Mouse (Mus musculus): ENCODE data around the gene Kcnk18. TPM values are rescaled to one million over a fixed set of nuclear protein-coding genes. Genes with fewer than 3 reads are reported as not detected.

Kcnk18 gene
- polyA plus RNA-seq (2015; fragmentation: Nextera tagmentation; extraction: Ambion mirVana): not detected in 2 replicates

GRCm38 (mm10) chr19:59218991-59219390 lies at the start of gene Kcnk18:
Gene Kcnk18 (plus strand): TSS chr19:59219214.
- no peaks in the 10 kb centered on the region for H3K27me3 ChIP-seq
- H3K4me2 ChIP-seq: no peak within 1 kb of the TSS
- no peaks in the 10 kb centered on the region for H3K4me1 ChIP-seq
- no peaks in the 10 kb centered on the region for H3K9me3 ChIP-seq (replicated peaks)
- H3K36me3 ChIP-seq: no peaks in the 10 kb centered on the region
- no peak within 1 kb of the TSS for H3K4me3 ChIP-seq (replicated peaks)
- no peak for ATAC-seq (replicated peaks; ENCODE audit: low FRiP score)
- H3K9ac ChIP-seq: no peak within 1 kb of the TSS
- WGBS: 84% methylated on average over 8 of the region's 8 CpGs
- H3K27ac ChIP-seq: no peak within 1 kb of the TSS

DNA sequence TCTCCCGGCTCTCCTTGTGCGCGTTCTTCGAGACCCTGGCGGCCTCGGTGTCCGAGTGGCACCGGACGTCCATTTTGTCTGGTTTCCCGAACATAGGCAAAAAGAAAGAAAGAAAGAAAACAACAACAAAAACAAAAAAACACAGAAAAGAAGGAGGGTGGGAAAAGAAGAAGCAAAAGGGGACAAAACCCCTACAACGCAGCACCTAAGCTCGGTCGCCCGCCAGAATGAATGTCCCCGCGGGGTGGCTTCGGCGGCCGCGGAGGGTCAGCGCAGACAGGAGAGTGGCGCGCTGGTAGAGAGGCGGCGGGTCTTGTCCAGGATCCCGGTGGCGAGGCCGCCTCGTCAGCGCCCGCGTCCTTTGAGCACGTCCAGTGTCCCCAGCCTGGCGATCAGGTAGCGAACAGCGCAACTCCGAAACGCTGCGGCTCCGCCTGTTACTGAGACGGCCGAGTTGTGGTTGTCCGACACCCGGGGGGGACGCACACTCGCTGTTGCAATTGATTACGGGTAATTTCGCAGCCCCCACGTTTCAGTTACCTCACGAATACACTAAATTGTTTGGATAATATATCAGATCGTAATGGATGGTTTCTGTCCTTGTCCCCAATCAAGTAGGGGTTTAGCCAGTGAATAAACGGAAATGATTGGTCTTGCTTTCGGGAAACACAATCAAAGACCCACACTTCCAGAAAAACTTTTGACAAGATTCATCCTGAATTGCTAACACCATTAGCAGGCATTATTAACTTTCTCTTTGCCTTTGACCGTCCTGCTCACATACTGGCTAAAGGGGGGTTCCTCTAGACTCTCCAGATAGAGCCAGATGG lies 48.9 kb upstream of the Kcnk18 start, which contains the start of gene Vax1:
TSS of gene Vax1 (minus strand) at position 121 of the 830 bp plus-strand sequence.
- Histone ChIP-seq H3K4me1 (peaks cover 37% of the 10 kb centered on the region), H3K4me2 (peak within 1 kb of the TSS; percentile 56), H3K9ac (no peak within 1 kb of the TSS), H3K4me3 (replicated peaks) (peak within 1 kb of the TSS; percentile 30), H3K27me3 (peaks cover 99% of the 10 kb centered on the region), H3K9me3 (replicated peaks) (no peaks in the 10 kb centered on the region), H3K36me3 (no peaks in the 10 kb centered on the region), H3K27ac (no peak within 1 kb of the TSS)
- under 1% methylated on average over 54 of the region's 54 CpGs for WGBS
- ATAC-seq (replicated peaks; ENCODE audit: low FRiP score): no peak

- peaks cover 37% of the 10 kb centered on the region for H3K4me1 ChIP-seq
- H3K36me3 ChIP-seq: no peaks in the 10 kb centered on the region
- 0% methylated on average over 5 of the region's 6 CpGs for WGBS
- no peaks in the 10 kb centered on the region for H3K9me3 ChIP-seq (replicated peaks)
- H3K27me3 ChIP-seq: peaks cover 99% of the 10 kb centered on the region
- H3K27ac ChIP-seq: no peak overlapping the region
- H3K4me2 ChIP-seq: no peak overlapping the region
- ATAC-seq (replicated peaks; ENCODE audit: low FRiP score): no peak
- H3K4me3 ChIP-seq (replicated peaks): peak overlapping the region; percentile 30; the same call in 1 of the 2 replicates
- H3K9ac ChIP-seq: no peak overlapping the region
Measured at GRCm38 (mm10) chr19:59170766-59171095, 48.3 kb upstream of the Kcnk18 start.

DNA sequence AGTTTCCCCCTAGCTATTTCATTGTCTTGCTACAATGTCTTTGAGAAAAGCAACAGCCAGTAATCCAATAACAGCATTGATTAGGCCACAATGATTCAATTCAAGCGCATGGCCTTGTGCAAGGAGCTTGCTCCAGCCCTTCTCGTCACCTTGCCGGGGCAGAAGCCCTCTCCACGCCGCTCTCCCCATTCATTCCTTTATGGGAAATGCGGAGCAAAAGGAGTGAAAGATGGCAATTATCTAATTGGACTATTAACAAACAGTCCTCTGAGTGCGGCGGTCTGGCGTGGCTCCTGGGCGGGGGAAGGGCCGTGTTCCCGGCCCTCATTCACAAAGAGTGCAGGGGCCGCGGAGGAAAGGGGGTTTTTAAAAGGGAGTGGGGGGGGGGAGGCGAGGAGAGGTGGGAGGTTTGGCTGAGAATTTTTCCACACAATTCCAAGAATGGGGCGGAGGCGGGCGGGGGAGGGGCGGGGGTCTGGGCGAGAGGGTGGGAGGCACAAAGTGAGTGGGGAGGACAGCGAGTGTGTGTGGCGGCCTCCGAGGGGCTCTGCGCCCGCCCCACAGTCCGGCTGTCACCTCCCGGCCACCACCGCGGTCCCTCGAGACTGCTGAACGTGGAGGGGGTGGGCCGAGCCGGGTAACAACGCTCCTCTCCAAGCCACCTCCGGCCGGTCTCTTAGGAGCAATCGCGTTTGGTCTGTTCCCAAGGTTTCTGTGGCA lies 47.7 kb upstream of the Kcnk18 start:
- no peak overlapping the region for H3K27ac ChIP-seq
- peaks cover 99% of the 10 kb centered on the region for H3K27me3 ChIP-seq
- H3K9me3 ChIP-seq (replicated peaks): no peaks in the 10 kb centered on the region
- H3K4me3 ChIP-seq (replicated peaks): no peak overlapping the region
- H3K36me3 ChIP-seq: no peaks in the 10 kb centered on the region
- 1% methylated on average over 38 of the region's 38 CpGs for WGBS
- H3K4me2 ChIP-seq: 0 out of 2 replicates have a peak overlapping the region, but pooled peaks have one; percentile 16
- ATAC-seq (replicated peaks; ENCODE audit: low FRiP score): no peak
- H3K4me1 ChIP-seq: peaks cover 32% of the 10 kb centered on the region
- H3K9ac ChIP-seq: no peak overlapping the region

DNA sequence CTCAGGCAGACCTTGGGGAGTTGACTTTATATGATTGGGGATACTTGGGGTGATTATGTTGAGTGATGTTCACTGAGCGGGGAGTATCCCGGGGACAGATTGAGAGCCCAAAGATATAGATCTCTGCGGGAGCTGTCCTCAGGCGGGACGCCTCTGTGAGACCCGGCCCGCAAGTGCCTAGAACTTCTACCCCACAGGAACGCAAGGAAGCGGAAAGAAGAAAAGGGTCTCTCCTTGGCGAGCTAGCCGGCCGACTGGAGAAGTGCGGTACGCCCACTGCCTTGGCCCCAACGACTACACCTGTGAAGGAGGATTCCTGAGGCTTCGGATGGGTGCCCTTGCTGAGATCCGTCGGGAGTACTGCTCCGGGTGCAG lies 47.2 kb upstream of the Kcnk18 start:
- Histone ChIP-seq H3K4me1 (peaks cover 27% of the 10 kb centered on the region), H3K4me2 (no peak overlapping the region), H3K9ac (no peak overlapping the region), H3K4me3 (replicated peaks) (no peak overlapping the region), H3K9me3 (replicated peaks) (no peaks in the 10 kb centered on the region), H3K36me3 (no peaks in the 10 kb centered on the region), H3K27me3 (peaks cover 99% of the 10 kb centered on the region), H3K27ac (no peak overlapping the region)
- no peak for ATAC-seq (replicated peaks; ENCODE audit: low FRiP score)
- WGBS: 2% methylated on average over 19 of the region's 19 CpGs

- Histone ChIP-seq H3K4me1 (peaks cover 27% of the 10 kb centered on the region), H3K9me3 (replicated peaks) (no peaks in the 10 kb centered on the region), H3K27ac (no peak overlapping the region), H3K36me3 (no peaks in the 10 kb centered on the region), H3K4me3 (replicated peaks) (no peak overlapping the region), H3K9ac (no peak overlapping the region), H3K4me2 (no peak overlapping the region), H3K27me3 (peaks cover 99% of the 10 kb centered on the region)
- WGBS: under 1% methylated on average over 3 of the region's 3 CpGs
- ATAC-seq (replicated peaks; ENCODE audit: low FRiP score): no peak
Measured at GRCm38 (mm10) chr19:59172781-59173180, 46.2 kb upstream of the Kcnk18 start.

DNA sequence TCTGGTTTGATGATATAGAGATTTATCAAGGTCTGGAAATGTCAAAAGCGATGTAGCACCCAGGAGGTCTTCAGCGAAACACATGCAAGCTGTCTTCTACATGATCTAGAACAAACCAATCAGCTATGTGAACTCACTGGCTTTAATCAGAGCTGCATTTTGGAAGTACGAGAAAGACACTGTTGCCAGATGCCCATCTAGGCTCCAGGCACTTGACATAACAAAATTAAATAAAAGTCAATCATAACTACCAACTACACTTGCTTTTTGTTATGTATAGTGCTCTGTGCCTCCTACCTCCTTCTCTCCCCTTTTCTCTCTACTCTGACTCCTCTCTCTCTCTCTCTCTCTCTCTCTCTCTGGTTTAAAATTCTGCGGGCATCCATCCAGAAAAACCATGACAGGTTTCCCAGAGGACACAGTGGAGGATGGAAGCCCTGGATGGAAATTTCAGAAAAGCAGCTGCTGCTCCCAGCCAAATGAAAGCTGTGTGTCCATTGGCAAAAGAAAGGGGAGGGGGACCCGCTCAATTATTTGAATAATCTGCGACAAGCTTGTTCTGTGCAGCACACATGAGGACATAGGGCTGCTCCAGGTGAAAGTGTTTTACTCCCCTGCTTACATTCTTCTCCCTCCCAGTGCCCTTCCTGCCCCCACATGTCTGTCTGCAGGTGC lies 45.5 kb upstream of the Kcnk18 start:
- no peak for ATAC-seq (replicated peaks; ENCODE audit: low FRiP score)

GRCm38 (mm10) chr19:59184000-59184399 lies 35.0 kb upstream of the Kcnk18 start:
- Histone ChIP-seq H3K36me3 (no peaks in the 10 kb centered on the region), H3K4me1 (no peaks in the 10 kb centered on the region), H3K27me3 (peaks cover 91% of the 10 kb centered on the region), H3K27ac (no peak overlapping the region), H3K4me3 (replicated peaks) (no peak overlapping the region), H3K4me2 (no peak overlapping the region), H3K9me3 (replicated peaks) (no peaks in the 10 kb centered on the region), H3K9ac (no peak overlapping the region)
- ATAC-seq (replicated peaks; ENCODE audit: low FRiP score): no peak; the same call in 1 of the 2 replicates
- 36% methylated on average over 3 of the region's 3 CpGs for WGBS

More for the DNA sequence above, 45.5 kb upstream of the Kcnk18 start:
- H3K4me3 ChIP-seq (replicated peaks): no peak overlapping the region
- no peak overlapping the region for H3K4me2 ChIP-seq
- no peaks in the 10 kb centered on the region for H3K9me3 ChIP-seq (replicated peaks)
- H3K9ac ChIP-seq: no peak overlapping the region
- H3K36me3 ChIP-seq: no peaks in the 10 kb centered on the region
- H3K27me3 ChIP-seq: peaks cover 99% of the 10 kb centered on the region
- 7% methylated on average over 6 of the region's 6 CpGs for WGBS
- no peak overlapping the region for H3K27ac ChIP-seq
- H3K4me1 ChIP-seq: peaks cover 27% of the 10 kb centered on the region

GRCm38 (mm10) chr19:59188981-59189380 lies 30.0 kb upstream of the Kcnk18 start:
- no peak for ATAC-seq (replicated peaks; ENCODE audit: low FRiP score)
- Histone ChIP-seq H3K4me3 (replicated peaks) (no peak overlapping the region), H3K4me2 (no peak overlapping the region), H3K9me3 (replicated peaks) (no peaks in the 10 kb centered on the region), H3K27ac (no peak overlapping the region), H3K4me1 (peaks cover 4% of the 10 kb centered on the region), H3K27me3 (peaks cover 93% of the 10 kb centered on the region), H3K9ac (no peak overlapping the region), H3K36me3 (no peaks in the 10 kb centered on the region)
- 8% methylated on average over 4 of the region's 4 CpGs for WGBS

- peaks cover 96% of the 10 kb centered on the region for H3K27me3 ChIP-seq
- no peak overlapping the region for H3K4me2 ChIP-seq
- no peak overlapping the region for H3K9ac ChIP-seq
- peaks cover 10% of the 10 kb centered on the region for H3K4me1 ChIP-seq
- ATAC-seq (replicated peaks; ENCODE audit: low FRiP score): no peak
- H3K9me3 ChIP-seq (replicated peaks): no peaks in the 10 kb centered on the region
- no peak overlapping the region for H3K4me3 ChIP-seq (replicated peaks)
- no peaks in the 10 kb centered on the region for H3K36me3 ChIP-seq
- no peak overlapping the region for H3K27ac ChIP-seq
- WGBS: under 1% methylated on average over 8 of the region's 8 CpGs
Measured at GRCm38 (mm10) chr19:59190431-59191122, 28.4 kb upstream of the Kcnk18 start.

DNA sequence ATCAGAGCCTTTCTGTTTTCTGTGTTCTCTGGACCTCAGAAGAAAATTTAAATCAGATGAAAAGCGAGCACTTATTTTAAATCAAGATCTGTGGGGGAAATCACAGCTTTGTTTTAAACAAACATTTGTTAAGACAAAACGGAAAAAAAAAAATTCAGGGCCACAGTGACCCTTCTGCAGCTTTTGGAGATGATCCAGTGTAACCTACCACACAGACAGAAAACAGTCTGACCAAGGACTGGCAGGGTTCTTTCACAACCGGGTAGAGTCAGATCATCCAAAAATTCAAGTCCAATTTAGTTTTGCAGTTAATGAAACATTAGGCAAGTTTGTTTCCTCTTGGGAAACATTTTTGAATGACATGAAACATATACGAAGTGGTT lies 27.9 kb upstream of the Kcnk18 start:
- WGBS: 10% methylated on average over 4 of the region's 4 CpGs
- H3K4me1 ChIP-seq: peaks cover 11% of the 10 kb centered on the region
- ATAC-seq (replicated peaks; ENCODE audit: low FRiP score): no peak
- peaks cover 96% of the 10 kb centered on the region for H3K27me3 ChIP-seq
- no peak overlapping the region for H3K9ac ChIP-seq
- no peaks in the 10 kb centered on the region for H3K36me3 ChIP-seq
- H3K27ac ChIP-seq: no peak overlapping the region
- H3K4me2 ChIP-seq: no peak overlapping the region
- no peak overlapping the region for H3K4me3 ChIP-seq (replicated peaks)
- no peaks in the 10 kb centered on the region for H3K9me3 ChIP-seq (replicated peaks)
